Mouse (Mus musculus) lung, postnatal 0 days (tissue): Measurements from ENCODE around the gene Tarbp2. TPM values are rescaled to one million over a fixed set of nuclear protein-coding genes. Genes with fewer than 3 reads are reported as not detected.
A peak's percentile ranks its signal among the peaks of the same experiment; 100 is the strongest.

Experiments
- ATAC-seq: fragments of 200-750 bp; cut with Nextera tagmentation; 2 replicates; pipeline ENCODE4 v1.8.0; 2017; ENCODE audit warnings: moderate library complexity
- DNase-seq: peaks from one replicate; pipeline ENCODE4 v3.0.0-alpha.2; 2016; ENCODE audit warnings: low spot score
- H3K27ac ChIP-seq: fragments of 300-500 bp; sonication (generic); 2 replicates; pipeline ENCODE4 v1.5.1; 2014; ENCODE audit warnings: antibody characterized with exemption, mild to moderate bottlenecking, low read length, mixed read lengths
- H3K27me3 ChIP-seq: fragments of 300-500 bp; sonication (generic); replicated peaks from 2 replicates; pipeline ENCODE4 v1.6.1; 2014; ENCODE audit warnings: low read length, mixed read lengths; ENCODE audit not compliant: insufficient read depth
- H3K36me3 ChIP-seq: fragments of 300-500 bp; sonication (generic); 2 replicates; pipeline ENCODE4 v1.6.1; 2014; ENCODE audit warnings: low read length, mixed read lengths; ENCODE audit not compliant: insufficient read depth
- H3K4me1 ChIP-seq: fragments of 300-500 bp; sonication (generic); 2 replicates; pipeline ENCODE4 v1.6.1; 2014; ENCODE audit warnings: antibody characterized with exemption, low read depth, low read length, mixed read lengths; ENCODE audit not compliant: insufficient read depth
- H3K4me2 ChIP-seq: fragments of 300-500 bp; sonication (generic); replicated peaks from 2 replicates; pipeline ENCODE4 v1.6.1; 2014; ENCODE audit warnings: low read depth, mild to moderate bottlenecking, low read length, moderate library complexity, mixed read lengths
- H3K4me3 ChIP-seq: fragments of 300-500 bp; sonication (generic); 2 replicates; pipeline ENCODE4 v1.5.1; 2014; ENCODE audit warnings: low read depth, low read length
- H3K9ac ChIP-seq: fragments of 300-500 bp; sonication (generic); replicated peaks from 2 replicates; pipeline ENCODE4 v1.6.1; 2014; ENCODE audit warnings: low read depth, mild to moderate bottlenecking
- H3K9me3 ChIP-seq: fragments of 300-500 bp; sonication (generic); 2 replicates; pipeline ENCODE4 v1.6.1; 2016; ENCODE audit warnings: low read length, mixed read lengths
- CTCF ChIP-seq: IDR thresholded peaks from 2 replicates; pipeline ENCODE4 v1.5.1; 2016; ENCODE audit warnings: antibody characterized with exemption, mild to moderate bottlenecking
- EP300 ChIP-seq: IDR thresholded peaks from 2 replicates; pipeline ENCODE4 v1.6.1; 2016; ENCODE audit warnings: antibody characterized with exemption, mild to moderate bottlenecking, control low read depth
- WGBS: fragments of 180-500 bp; shearing (Covaris S2); extraction: QIAGEN DNeasy Blood & Tissue Kit; methylation state at CpG from one replicate; pipeline ENCODE4 v1.1.7; 2014; 5-methylcytosine and 5-hydroxymethylcytosine counted together
- polyA plus RNA-seq: library from polyadenylated mRNA; unstranded; fragments of >200 nt; fragmentation: Nextera tagmentation; extraction: Ambion mirVana; gene quantifications from 2 replicates; pipeline ENCODE4 v1.2.1, GENCODE M21; 2015

The Tarbp2 gene
- polyA plus RNA-seq, 1 experiment from 2014 or later, result 42.8 TPM

- no peaks in the 10 kb centered on the region for H3K9me3 ChIP-seq
- DNase-seq (no peak), ATAC-seq (no peak)
- no peak overlapping the region for H3K9ac ChIP-seq
- no peak overlapping the region for H3K4me2 ChIP-seq
- TF ChIP-seq EP300 (no peak), CTCF (no peak)
- H3K4me1 ChIP-seq, result no peaks in the 10 kb centered on the region
- no peak overlapping the region for H3K4me3 ChIP-seq
- no peak overlapping the region for H3K27ac ChIP-seq
- peaks cover 46% of the 10 kb centered on the region for H3K36me3 ChIP-seq
- WGBS, result 85% methylated on average over 7 of the region's 7 CpGs
- no peaks in the 10 kb centered on the region for H3K27me3 ChIP-seq
Observed at GRCm38 (mm10) chr15:102533926-102534325, 15.9 kb downstream of the Tarbp2 start.

GRCm38 (mm10) chr15:102544801-102545200 is 26.8 kb downstream of the Tarbp2 start:
- no peak for TF ChIP-seq EP300
- no peak for TF ChIP-seq CTCF
- H3K36me3 ChIP-seq, result peaks cover 39% of the 10 kb centered on the region
- H3K9ac ChIP-seq, result no peak overlapping the region
- 92% methylated on average over 4 of the region's 4 CpGs for WGBS
- H3K4me1 ChIP-seq, result no peaks in the 10 kb centered on the region
- no peaks in the 10 kb centered on the region for H3K27me3 ChIP-seq
- ATAC-seq, result no peak
- H3K9me3 ChIP-seq, result no peaks in the 10 kb centered on the region
- no peak overlapping the region for H3K4me3 ChIP-seq
- no peak overlapping the region for H3K4me2 ChIP-seq
- H3K27ac ChIP-seq, result no peak overlapping the region
- DNase-seq, result no peak

- 92% methylated on average over 3 of the region's 3 CpGs for WGBS
- Histone ChIP-seq H3K9ac (no peak overlapping the region), H3K9me3 (no peaks in the 10 kb centered on the region), H3K27me3 (no peaks in the 10 kb centered on the region), H3K4me2 (no peak overlapping the region), H3K36me3 (peaks cover 29% of the 10 kb centered on the region), H3K4me3 (no peak overlapping the region), H3K4me1 (no peaks in the 10 kb centered on the region), H3K27ac (no peak overlapping the region)
- TF ChIP-seq CTCF (no peak), EP300 (no peak)
- ATAC-seq (no peak), DNase-seq (no peak)
Observed at GRCm38 (mm10) chr15:102546246-102546645, 28.3 kb downstream of the Tarbp2 start.

GRCm38 (mm10) chr15:102546677-102547427 is 28.9 kb downstream of the Tarbp2 start:
- Histone ChIP-seq H3K36me3 (peaks cover 34% of the 10 kb centered on the region), H3K4me2 (no peak overlapping the region), H3K4me3 (no peak overlapping the region), H3K9ac (no peak overlapping the region), H3K4me1 (no peaks in the 10 kb centered on the region), H3K27ac (no peak overlapping the region), H3K9me3 (no peaks in the 10 kb centered on the region), H3K27me3 (no peaks in the 10 kb centered on the region)
- 62% methylated on average over 3 of the region's 3 CpGs for WGBS
- DNase-seq, result peak; percentile 30
- TF ChIP-seq EP300, result no peak
- TF ChIP-seq CTCF, result peak; percentile 18; the same call in 1 of the 2 replicates
- 0 out of 2 replicates have a peak, but pooled peaks have one; percentile 11 for ATAC-seq

- Histone ChIP-seq H3K36me3 (peaks cover 40% of the 10 kb centered on the region), H3K9ac (no peak overlapping the region), H3K27me3 (no peaks in the 10 kb centered on the region), H3K4me2 (no peak overlapping the region), H3K27ac (no peak overlapping the region), H3K9me3 (no peaks in the 10 kb centered on the region), H3K4me3 (no peak overlapping the region), H3K4me1 (no peaks in the 10 kb centered on the region)
- 98% methylated on average over 3 of the region's 3 CpGs for WGBS
- DNase-seq, result no peak
- no peak for TF ChIP-seq CTCF
- no peak for TF ChIP-seq EP300
- no peak for ATAC-seq
Observed at GRCm38 (mm10) chr15:102547478-102547877, 29.5 kb downstream of the Tarbp2 start.

GRCm38 (mm10) chr15:102552599-102552998 is 34.6 kb downstream of the Tarbp2 start:
- WGBS, result 96% methylated on average over 5 of the region's 5 CpGs
- Histone ChIP-seq H3K9ac (no peak overlapping the region), H3K4me3 (no peak overlapping the region), H3K9me3 (no peaks in the 10 kb centered on the region), H3K4me2 (no peak overlapping the region), H3K27me3 (no peaks in the 10 kb centered on the region), H3K4me1 (no peaks in the 10 kb centered on the region), H3K36me3 (peaks cover 29% of the 10 kb centered on the region; the same call in 1 of the 2 replicates), H3K27ac (no peak overlapping the region)
- DNase-seq (no peak), ATAC-seq (no peak)
- TF ChIP-seq EP300 (no peak), CTCF (no peak)
